Mouse (Mus musculus) ES-Bruce4 (cell line): Measurements from ENCODE around the gene Hist2h3b. TPM values are rescaled to one million over a fixed set of nuclear protein-coding genes. Genes with fewer than 3 reads are reported as not detected.
A peak's percentile ranks its signal among the peaks of the same experiment; 100 is the strongest.

Experiments
- H3K27ac ChIP-seq: 2 replicates; pipeline ENCODE4 v1.5.1; 2012; ENCODE audit warnings: low read length, inconsistent platforms; ENCODE audit not compliant: insufficient read depth
- H3K27me3 ChIP-seq: 2 replicates; pipeline ENCODE4 v1.6.1; 2012; ENCODE audit warnings: mild to moderate bottlenecking, low read length, inconsistent platforms; ENCODE audit not compliant: control insufficient read depth, poor library complexity, insufficient read depth, severe bottlenecking
- H3K36me3 ChIP-seq: 2 replicates; pipeline ENCODE4 v1.6.1; 2012; ENCODE audit warnings: inconsistent platforms, mild to moderate bottlenecking, low read length, moderate library complexity; ENCODE audit not compliant: control insufficient read depth, poor library complexity, insufficient read depth, severe bottlenecking
- H3K4me1 ChIP-seq: one replicate; pipeline ENCODE4 v1.8.1; 2011; ENCODE audit warnings: low read length; ENCODE audit not compliant: control insufficient read depth, insufficient read depth
- H3K4me3 ChIP-seq: 2 replicates; pipeline ENCODE4 v1.5.1; 2011; ENCODE audit warnings: low read depth, mild to moderate bottlenecking, low read length
- H3K9ac ChIP-seq: 2 replicates; pipeline ENCODE4 v1.6.1; 2012; ENCODE audit warnings: low read depth, mild to moderate bottlenecking, inconsistent platforms; ENCODE audit not compliant: poor library complexity, severe bottlenecking
- H3K9me3 ChIP-seq: replicated peaks from 2 replicates; pipeline ENCODE4 v1.6.1; 2012; ENCODE audit warnings: mild to moderate bottlenecking, low read length, inconsistent platforms; ENCODE audit not compliant: control insufficient read depth, poor library complexity, insufficient read depth, severe bottlenecking
- CTCF ChIP-seq: IDR thresholded peaks from one replicate; pipeline ENCODE4 v1.8.1; 2011; ENCODE audit warnings: low read depth, low read length
- EP300 ChIP-seq: IDR thresholded peaks from 2 replicates; pipeline ENCODE4 v1.6.1; 2011; ENCODE audit warnings: low read depth, low read length; ENCODE audit not compliant: insufficient read depth
- POLR2A ChIP-seq: IDR thresholded peaks from one replicate; pipeline ENCODE4 v1.8.1; 2011; ENCODE audit warnings: low read length; ENCODE audit not compliant: insufficient read depth
- polyA plus RNA-seq: library from polyadenylated mRNA; stranded (reverse); fragments of >200 nt; gene quantifications from 2 replicates; pipeline ENCODE4 v1.2.4, GENCODE M21; 2011; ENCODE audit warnings: low read depth; ENCODE audit not compliant: missing spikeins, insufficient read depth, insufficient read length

The Hist2h3b gene
- polyA plus RNA-seq, 1 experiment: 11.1 TPM

DNA sequence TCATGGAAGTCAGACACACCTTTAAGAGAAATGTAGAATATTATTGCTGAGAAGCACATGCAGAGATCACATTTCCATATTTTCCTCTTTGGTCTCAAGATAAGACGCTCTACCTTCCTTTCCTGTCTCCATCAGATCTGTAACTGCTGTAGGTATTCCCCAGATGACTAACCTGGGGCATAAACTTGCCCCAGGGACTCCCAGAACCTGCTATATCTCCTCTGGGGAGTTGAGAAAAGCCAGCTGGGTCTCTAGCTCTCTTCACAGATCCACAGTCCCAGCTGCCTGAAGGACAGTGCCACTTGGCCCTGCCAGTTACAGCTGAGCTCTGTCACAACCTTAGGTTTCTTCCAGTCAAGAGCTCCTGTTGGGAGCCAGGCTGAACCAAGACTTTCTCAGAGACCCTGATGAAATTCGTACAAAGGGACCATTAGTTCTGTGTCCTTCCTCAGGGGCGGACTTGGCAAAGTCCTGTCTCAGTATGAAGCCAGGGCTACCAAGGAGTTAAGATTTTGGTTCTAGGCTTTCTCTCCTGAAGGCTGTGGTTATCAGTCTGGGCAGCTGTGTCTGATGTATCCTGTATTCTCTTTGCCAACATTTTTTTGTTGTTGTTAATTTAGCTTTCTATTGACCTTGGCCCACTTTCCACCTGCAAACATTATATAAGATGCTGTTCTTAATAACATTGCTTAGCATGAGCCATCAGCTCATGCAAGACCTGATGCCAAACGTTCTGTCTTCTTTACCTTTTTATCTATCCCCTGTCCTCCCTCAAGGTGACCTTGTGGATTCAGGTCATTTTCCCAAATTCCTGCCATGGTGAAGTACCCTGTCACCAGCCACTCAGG lies 37.3 kb upstream of the Hist2h3b start:
- H3K9me3 ChIP-seq: no peaks in the 10 kb centered on the region
- no peaks in the 10 kb centered on the region for H3K27me3 ChIP-seq
- no peak overlapping the region for H3K4me3 ChIP-seq
- no peaks in the 10 kb centered on the region for H3K36me3 ChIP-seq
- H3K9ac ChIP-seq: no peak overlapping the region
- H3K27ac ChIP-seq: no peak overlapping the region
- H3K4me1 ChIP-seq: no peaks in the 10 kb centered on the region
- TF ChIP-seq CTCF (no peak), EP300 (no peak), POLR2A (no peak)

- H3K27me3 ChIP-seq: no peaks in the 10 kb centered on the region
- H3K9ac ChIP-seq: no peak overlapping the region
- 0 out of 2 replicates have a peak, but pooled peaks cover 2% of the 10 kb centered on the region for H3K36me3 ChIP-seq
- no peak overlapping the region for H3K27ac ChIP-seq
- no peak for TF ChIP-seq CTCF
- no peak for TF ChIP-seq POLR2A
- no peak for TF ChIP-seq EP300
- H3K9me3 ChIP-seq: no peaks in the 10 kb centered on the region
- no peak overlapping the region for H3K4me3 ChIP-seq
- H3K4me1 ChIP-seq: no peaks in the 10 kb centered on the region
Observed at GRCm38 (mm10) chr3:96231758-96232120, 36.7 kb upstream of the Hist2h3b start.

- Histone ChIP-seq H3K9ac (no peak overlapping the region), H3K27me3 (no peaks in the 10 kb centered on the region), H3K36me3 (peaks cover 2% of the 10 kb centered on the region; the same call in 1 of the 2 replicates), H3K27ac (no peak overlapping the region), H3K4me3 (no peak overlapping the region), H3K4me1 (no peaks in the 10 kb centered on the region), H3K9me3 (no peaks in the 10 kb centered on the region)
- TF ChIP-seq POLR2A: no peak
- no peak for TF ChIP-seq CTCF
- TF ChIP-seq EP300: no peak
Observed at GRCm38 (mm10) chr3:96234914-96235313, 33.5 kb upstream of the Hist2h3b start.

DNA sequence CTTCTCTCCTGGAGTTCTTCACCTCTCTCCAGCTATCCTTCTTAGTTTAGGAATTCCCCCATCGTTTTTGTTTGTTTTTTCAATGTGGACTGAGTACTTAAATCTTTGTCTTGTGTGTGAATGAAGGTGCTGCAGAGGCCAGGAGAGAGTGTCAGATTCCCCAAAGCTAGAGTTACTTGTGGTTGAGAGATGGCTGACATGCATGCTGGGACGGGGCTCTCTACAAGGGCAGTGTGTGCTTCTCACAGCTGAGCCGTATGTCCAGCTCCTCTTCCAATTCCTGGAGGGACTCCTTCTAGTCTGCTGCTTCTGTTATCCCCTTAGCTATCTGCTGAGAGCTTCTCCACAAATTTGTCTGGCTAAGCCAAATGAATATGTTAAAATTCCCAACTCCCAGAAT lies 32.6 kb upstream of the Hist2h3b start:
- no peak overlapping the region for H3K9ac ChIP-seq
- no peaks in the 10 kb centered on the region for H3K4me1 ChIP-seq
- no peak overlapping the region for H3K4me3 ChIP-seq
- no peaks in the 10 kb centered on the region for H3K9me3 ChIP-seq
- H3K36me3 ChIP-seq: peaks cover 2% of the 10 kb centered on the region; the same call in 1 of the 2 replicates
- TF ChIP-seq CTCF (no peak), EP300 (no peak), POLR2A (no peak)
- no peaks in the 10 kb centered on the region for H3K27me3 ChIP-seq
- no peak overlapping the region for H3K27ac ChIP-seq

DNA sequence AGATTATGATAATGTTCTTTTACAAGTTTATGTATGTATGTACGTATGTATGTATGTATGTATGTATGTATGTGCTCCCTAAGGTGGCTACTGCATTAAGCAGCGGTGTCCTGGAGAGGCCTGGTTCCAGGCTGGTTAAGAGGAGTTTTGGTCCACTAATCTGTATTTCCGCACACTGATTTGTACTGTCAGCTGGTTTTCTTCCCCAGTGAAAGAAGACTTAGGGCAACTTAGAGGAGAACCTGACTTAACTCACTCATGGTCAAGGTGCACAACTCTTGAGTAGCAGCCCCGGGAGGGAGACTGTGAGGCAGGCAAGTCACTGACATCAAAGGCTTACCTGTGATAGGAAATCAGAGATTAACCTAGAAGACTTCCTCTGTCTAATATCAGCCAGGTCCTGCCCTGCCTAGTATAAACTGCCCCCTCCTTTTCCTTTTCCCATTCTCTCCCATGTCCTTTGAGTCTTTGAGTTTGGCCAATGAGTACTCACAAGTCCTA lies 31.6 kb upstream of the Hist2h3b start:
- H3K4me3 ChIP-seq: peak overlapping the region; percentile 93
- no peaks in the 10 kb centered on the region for H3K9me3 ChIP-seq
- H3K36me3 ChIP-seq: peaks cover 2% of the 10 kb centered on the region; the same call in 1 of the 2 replicates
- peak overlapping the region; percentile 100 for H3K9ac ChIP-seq
- no peaks in the 10 kb centered on the region for H3K4me1 ChIP-seq
- no peak overlapping the region for H3K27ac ChIP-seq
- H3K27me3 ChIP-seq: no peaks in the 10 kb centered on the region
- TF ChIP-seq EP300 (no peak), CTCF (no peak), POLR2A (no peak)

DNA sequence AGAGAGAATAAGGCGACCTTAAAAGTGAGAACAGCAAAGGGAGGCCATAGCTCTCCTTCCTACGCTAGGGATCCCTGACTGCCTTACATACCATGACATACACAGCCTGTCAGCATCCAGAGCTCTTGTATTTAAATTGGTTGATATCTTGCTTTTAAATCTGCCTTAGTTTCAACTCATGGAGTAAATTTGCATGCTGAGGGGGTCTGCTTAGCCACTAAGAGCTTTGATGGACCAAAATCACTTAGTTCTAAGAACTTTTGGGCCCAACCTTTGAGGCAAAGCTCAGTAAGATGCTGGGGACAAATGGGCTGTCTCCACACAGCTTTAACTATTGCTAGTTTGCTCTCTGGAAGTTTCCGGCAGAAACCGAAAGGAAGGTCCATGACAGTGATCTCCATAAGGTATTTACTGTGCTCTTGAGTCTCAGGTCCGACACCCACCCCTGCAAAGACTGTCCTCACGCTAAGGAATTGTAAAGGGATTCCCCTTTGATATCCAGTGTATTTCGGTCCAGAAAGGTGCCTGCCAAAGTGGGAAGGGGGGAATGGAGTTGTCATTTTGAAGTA lies 31.0 kb upstream of the Hist2h3b start:
- H3K27me3 ChIP-seq: no peaks in the 10 kb centered on the region
- H3K4me1 ChIP-seq: no peaks in the 10 kb centered on the region
- TF ChIP-seq POLR2A (no peak), CTCF (no peak), EP300 (no peak)
- H3K4me3 ChIP-seq: peak overlapping the region; percentile 93
- peaks cover 2% of the 10 kb centered on the region; the same call in 1 of the 2 replicates for H3K36me3 ChIP-seq
- H3K9me3 ChIP-seq: no peaks in the 10 kb centered on the region
- H3K27ac ChIP-seq: peak overlapping the region; percentile 96; the same call in 1 of the 2 replicates
- H3K9ac ChIP-seq: peak overlapping the region; percentile 100
